Mouse (Mus musculus) 3134 (cell line): ENCODE results near the gene Luzp1.

Experiments
- DNase-seq: peaks from one replicate; pipeline ENCODE4 v3.0.0-alpha.2; 2011; ENCODE audit warnings: low spot score; ENCODE audit not compliant: insufficient read length; ENCODE audit errors: extremely low read depth

Gene Luzp1

GRCm38 (mm10) chr4:136602568-136602967 lies 133.0 kb downstream of the Luzp1 start, which contains the start of gene Kdm1a:
Kdm1a (minus strand) TSS chr4:136602723.
- peak; percentile 91 for DNase-seq
